Mouse (Mus musculus) urinary bladder, postnatal 25 days (tissue): Measurements from ENCODE around the gene Slc25a45.
A peak's percentile ranks its signal among the peaks of the same experiment; 100 is the strongest.
"Not testable (repeated sequence)": the region's sequence is repeated elsewhere in the genome, so short reads cannot be mapped to it uniquely, and the experiment has no call there.

Experiments
- DNase-seq: peaks from one replicate; pipeline ENCODE4 v3.0.0; 2022; ENCODE audit warnings: low spot score

The Slc25a45 gene

DNA sequence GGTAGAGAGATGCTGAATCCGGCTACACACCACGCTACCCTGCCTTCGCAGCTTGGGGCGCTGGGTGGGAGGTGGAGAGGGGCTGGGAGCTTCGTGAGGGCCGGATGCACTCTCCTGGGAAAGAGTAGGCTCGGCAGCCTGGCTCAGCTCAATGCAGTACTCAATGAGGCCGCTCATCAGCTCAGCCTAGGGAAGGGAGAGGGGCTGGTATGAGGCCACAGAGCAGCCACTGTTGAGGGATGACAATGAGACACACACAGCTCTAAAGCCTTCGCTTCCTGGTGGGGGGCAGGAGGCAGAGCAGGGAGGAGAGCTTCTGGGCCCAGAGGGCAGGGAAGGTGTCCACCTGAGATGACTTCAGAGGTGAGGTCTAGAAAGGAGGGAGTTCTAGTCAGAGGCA, 21.0 kb upstream of the Slc25a45 start:
- no peak for DNase-seq

DNA sequence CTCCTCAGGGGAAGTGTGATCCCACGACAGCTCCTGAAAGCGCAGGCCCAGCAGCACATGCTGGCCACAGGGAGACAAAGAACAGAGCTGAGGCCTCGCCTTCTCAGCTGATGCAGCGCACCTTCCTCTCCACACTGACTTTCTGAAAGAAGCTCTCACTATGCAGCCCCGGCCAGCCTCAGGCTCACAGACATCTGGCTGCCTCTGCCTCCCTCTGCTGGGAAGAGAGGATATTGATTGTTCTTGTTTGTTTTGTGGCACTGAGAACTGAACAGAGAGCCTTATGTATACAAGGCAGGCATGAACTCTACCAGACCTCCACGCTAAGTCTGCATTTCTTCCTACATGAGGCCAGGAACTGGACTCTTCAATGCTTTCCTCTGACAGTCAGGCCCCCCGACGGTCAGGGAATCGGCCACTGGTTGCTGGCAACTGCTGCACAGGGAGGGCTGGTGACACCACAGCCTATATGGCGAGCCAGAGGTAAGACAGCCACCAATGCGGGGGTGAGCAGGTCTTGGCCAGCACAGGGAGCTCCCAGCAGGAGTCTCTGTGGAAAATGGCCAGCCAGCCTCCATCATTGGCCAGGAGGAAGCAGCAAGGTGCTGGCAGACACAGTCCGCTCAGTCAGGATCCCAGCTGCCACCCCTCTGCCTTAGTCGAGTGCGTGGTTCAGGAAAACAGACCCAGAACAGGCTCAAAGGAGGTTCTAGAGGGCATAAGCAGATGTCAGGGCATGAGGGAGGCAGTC, 15.1 kb upstream of the Slc25a45 start:
- DNase-seq, result no peak

DNA sequence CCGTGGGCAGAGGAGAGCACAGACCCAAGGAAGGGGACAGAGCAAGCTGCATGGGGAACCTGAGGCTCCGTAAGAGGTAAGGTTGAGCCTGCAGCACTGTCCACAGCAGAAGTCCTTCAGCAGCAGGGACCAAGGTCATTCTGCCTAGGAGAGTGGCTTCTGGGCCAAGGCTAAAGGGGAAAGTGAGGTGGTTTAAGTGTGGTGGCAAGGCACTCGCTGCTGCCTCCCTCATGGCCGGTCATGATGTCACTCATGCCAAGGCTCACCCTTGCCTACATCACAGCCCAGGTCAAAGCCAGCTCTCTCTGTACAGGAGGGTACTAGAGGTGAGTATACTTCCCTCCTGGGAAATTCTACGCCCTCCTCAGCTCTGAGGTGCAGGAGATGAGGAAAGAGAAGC, 13.8 kb upstream of the Slc25a45 start:
- no peak for DNase-seq

DNA sequence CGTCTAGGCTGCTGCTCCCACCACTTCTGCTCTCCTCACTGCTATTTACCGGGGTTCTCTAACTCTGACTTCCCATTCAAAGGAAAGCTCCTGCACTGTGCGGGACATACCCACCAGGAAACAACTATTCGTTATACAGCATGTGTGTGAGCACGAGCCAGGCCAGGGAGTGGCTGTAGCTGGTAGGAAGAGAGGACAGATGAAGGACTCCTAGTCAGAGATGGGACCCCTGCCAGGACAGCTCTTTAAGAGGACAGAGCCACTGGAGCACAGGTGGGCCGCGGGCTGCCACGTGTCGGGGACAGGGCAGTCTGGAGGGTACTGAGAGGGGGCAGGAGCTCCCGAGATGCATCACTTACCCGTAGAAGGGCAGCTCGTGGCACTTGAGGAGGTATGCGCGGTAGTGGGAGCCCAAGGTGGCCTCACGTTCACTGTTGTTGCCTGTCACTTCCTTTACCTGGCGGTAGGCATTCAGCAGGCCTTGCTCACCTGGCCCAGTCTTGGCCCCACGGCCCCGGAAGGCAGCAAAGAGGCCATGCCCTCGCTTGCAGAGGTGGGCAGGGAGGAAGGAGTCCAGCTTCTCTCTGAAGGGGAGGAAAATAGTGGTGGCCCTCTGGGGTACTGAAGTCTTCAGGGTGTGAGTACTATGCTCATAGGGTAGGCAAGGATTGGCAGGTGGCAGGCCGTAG, 12.8 kb upstream of the Slc25a45 start:
- DNase-seq, result no peak

DNA sequence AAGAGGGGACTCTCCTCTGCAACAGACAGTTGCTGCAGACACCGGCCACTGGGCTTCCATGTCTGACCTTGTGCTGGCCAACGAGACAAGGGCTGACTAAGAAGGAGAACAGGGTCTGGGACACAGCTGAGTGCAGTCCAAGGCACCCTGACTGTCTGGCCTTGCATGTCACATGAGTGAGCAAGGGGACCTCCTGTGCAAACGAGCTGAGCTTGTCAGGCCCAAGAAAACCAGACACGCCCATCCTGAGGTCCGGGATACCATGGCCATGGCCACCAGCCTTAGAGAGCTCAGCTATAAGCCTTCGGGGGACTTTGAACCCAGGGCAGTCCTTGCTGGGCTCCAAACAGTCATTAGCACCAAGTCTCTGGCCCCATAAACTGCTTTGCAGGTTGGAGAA, 9.5 kb upstream of the Slc25a45 start:
- no peak for DNase-seq

DNA sequence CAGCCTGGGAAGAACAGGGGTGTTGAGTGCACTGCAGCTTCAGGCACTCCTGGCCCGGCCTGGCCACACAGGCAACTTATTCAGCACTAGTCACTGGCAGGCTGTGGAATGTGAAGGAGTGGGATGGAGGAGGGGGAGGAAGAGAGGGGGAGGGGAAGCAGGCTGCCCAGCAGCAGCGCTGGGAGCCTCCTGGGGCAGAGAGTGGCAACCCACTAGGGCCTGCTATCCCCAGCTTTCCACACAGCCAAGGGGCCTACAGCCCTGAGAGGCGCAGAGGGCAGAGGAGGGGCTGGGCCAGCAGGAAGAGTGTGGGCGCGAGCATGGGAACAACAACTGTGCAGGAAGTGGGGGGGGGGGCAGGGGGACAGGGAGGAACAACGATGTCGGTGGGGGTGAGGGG, 6.3 kb upstream of the Slc25a45 start:
- no peak for DNase-seq

DNA sequence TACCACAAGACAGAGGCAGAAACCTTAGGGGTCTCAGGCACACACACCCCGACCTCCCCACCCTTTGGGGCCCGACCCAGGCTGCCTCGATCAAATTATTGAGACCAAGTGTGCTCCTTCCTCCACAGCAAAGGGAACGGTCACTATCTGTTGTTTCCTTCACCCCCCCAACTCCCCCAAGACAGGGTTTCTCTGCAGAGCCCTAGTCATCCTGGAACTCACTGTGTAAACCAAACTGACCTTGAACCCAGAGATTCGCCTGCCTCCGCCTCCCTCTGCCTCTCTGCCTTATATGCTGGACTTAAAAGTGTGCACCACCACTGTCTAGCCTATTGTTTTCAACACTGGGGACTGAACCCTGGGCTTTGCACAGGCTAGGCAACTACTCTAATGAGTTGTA, 5.9 kb upstream of the Slc25a45 start:
- no peak for DNase-seq

DNA sequence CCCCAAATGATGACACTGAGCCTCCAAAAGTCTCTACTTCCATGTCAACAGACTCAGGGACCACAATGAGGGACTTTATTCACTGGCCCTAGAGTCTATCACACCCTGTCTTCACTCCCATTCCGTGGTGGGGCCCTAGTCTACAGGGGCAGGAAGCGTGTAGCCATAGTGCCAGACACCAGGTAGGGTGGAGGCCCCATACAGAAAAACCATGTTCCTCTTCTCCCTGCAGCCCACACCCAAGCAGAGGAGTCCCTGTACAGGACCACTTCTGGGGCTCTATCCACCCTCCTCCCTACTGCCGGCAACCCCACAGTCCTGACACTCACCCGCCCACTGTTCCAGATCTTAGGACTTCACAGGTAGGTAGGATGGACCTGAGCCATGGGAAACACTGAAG, 5.1 kb upstream of the Slc25a45 start:
- no peak for DNase-seq

DNA sequence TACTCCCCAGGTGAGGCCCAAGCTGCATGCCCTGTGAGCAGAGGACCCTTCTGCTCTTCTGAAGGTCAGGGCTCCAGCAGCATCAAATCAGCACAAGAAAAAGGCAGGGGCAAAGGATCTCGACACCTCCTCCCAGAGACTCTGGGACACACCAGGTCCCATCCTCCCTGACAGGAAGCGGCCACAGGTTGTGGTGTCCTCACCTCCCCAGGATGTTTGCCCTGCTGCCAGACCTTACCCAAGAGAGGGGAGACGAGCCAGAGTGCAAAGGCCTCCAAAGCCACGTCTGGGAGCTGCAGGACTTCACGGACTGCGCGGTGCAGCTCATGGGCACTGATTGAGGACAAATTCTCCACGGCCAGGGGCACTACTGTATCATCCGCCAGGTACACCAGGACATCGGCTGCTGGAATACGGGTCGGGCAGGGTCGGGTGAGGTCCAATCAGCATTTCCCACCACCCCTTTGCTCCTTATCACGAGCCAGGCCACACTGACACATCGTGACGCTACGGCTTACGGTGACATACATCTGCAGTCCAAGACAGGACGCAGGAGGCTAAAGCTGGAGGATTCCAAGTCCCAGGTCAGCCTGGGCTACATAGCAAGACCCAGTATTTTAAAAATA, 4.6 kb upstream of the Slc25a45 start:
- no peak for DNase-seq

DNA sequence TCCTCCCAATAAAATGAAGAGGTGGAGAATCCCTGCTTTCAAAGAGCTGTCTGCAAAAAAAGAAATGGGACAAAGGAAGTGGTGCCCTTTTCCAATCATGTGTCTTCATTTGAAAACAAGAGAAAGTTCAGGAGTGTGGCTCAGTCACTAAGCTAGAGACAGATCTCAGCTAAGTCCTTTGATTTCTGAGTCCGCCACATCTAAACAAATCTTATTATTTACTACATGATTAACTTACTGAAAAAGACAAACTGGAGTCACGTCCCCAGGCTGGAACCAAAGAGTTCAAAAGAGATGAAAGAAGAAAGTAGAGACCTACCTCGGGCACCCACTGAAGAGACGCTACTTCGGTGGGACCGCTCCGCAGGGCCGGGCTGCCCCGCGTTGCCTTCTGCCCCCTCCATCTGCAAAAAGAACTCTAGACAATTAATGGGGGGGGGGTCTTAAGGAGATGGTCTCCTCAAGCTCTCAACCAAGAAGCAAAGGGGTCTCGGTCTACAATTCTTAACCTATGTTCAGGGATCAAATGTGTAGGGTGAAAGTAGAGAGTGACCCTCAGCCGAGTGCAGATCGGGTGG, 3.1 kb upstream of the Slc25a45 start:
- no peak for DNase-seq

DNA sequence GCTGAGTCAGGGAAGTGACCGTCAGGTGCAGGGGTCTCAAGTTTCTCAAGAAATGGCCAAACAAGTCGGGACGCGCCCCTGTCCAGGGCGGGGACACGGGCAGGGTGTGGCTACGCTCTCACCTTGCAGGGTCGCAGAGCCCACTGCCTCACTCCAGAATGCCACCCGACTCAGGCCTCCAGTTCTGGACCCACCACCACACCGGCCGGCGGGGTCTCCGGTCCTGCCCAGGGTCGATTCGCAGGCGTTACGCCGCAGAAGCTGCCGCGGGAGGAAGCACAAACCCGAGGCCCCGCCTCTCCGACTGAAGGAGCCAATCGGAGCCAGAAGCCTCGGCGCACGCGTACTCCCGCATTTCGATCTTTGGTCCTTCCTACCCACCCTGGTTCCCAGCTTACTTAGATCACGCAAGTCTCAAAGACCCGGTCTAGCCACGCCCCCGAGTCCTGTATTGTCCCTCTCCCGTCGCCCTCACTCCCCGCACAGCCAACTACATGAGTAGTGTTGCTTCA, 2.6 kb upstream of the Slc25a45 start, which contains the start of gene Frmd8:
Gene Frmd8, minus strand, starts transcription at position 306 of the 512 bp plus-strand sequence.
- peak; percentile 91 for DNase-seq

DNA sequence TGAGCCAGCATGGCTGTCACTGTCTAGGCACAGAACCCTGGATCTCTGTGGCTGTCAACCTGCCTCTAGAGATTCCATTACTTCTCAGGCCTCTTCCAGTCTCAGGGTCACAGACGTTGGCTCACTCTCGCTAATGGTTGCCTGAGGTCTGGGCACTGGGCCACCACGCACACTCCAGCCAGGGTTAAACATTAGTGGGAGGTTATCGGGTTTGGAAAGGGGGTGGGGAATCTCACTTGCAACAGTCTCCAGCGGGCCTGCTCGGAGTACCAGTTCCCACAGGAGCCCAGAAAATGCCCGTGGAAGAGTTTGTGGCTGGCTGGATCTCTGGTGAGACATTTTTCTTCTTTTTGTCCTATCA, 734 bp downstream of the Slc25a45 start:
- DNase-seq, result no peak

DNA sequence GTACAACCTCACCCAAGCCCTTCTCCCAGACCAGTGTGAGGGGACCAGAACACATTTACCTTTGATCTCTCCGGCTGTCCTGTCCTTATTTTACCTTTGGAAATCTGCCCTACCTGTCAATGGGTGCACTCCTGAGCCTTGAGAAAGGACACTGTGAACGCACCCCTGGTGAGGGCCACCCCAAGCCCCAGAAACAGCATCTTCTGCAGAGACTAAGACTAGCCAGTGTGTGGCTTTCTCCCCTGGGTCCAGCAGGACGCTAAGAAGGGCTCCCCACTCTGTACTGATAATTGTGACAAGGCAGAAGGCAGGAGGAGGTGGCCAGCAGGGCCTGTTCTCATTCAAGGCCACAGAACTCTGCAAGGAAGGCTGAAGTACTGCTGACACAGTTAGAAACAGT, 1.3 kb downstream of the Slc25a45 start:
- DNase-seq, result no peak

DNA sequence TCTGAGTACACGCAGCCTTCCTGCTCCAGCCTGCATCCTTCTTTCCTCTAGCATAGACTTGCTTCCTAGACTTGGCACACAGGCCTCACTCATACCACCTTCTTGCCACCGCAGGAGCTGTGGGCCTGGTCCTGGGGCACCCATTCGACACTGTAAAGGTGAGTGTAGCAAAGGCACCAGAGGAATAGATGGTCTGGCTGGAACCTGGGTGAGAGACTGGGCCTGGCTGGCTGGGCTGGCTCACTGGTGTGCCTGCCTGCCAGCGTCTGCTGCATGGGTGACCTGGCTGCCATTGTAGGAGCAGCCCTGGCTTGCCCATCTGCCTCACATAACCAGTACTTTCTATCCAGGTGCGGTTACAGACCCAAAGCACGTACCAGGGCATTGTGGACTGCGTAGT, 2.1 kb downstream of the Slc25a45 start:
- DNase-seq, result no peak

DNA sequence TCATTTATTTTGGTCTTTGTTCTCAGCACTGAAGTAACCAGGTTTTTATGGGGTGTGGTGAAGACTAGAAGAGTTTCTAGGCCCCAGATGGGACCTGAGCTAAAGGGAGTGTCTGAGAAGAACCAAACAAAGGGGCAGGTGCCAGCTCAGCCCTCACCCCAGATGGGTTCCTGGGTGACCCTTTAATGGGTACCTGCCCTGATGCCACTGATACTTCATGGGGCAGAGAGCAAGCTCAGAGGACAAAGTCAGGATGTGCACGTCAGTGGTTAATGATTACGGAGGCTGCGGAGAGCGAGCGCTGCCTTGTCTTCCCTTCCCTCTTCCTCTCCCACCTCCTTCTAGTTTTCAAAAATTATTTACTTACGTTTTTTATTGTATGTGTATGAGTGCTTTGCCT, 3.5 kb downstream of the Slc25a45 start:
- no peak for DNase-seq

DNA sequence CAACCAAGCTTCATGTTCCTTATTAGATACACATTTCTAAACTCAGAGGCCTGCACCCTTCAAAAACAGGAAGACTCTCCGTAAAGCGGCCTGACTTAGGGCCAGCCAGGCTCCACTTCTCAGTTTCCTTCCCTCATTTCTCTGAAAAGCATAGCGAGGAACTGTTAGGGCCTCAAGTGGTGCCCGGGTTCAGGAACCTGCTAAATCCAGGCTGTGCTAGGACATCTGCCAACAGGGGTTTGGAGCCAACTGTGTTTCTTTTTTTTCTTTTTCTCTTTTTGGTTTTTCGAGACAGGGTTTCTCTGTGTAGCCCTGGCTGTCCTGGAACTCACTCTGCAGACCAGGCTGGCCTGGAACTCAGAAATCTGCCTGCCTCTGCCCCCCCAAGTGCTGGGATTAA, 4.5 kb downstream of the Slc25a45 start:
- DNase-seq, result not testable (repeated sequence)

DNA sequence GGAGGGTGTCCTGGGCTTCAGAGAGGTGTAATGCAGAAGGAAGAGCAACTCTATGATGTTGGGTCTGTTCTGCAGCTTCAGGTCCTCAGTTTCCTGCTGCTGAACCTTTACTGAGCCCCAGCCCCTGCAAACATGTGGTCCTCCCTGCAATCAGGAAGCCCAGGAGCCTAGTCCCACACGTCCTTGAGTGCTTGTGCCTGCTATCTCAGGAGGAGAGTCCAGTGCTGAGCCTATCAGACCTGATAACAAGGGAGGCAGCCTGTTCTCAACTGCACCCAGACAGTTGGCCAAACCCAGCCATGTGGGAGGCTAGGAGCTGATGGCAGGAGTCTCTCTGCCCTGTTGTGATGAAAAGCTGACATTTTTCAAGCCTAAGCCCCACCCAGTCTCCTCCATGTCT, 6.3 kb downstream of the Slc25a45 start:
- no peak for DNase-seq

DNA sequence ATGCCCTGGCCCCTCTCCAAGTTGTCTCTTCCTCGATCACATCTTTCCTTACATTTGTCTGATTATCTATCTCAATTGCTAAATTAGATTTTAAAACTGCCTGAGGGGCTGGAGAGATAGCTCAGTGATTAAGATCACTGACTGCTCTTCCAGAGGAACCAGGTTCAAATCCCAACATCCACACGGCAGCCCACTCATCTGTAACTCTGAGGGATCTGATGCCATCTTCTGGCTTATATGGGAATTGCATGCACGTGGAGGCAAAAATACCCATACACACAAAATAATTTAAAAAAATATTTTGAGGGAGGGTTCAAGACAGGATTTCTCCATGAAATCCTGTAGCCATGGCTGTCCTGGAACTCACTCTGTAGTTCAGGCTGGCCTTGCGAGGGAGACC, 8.2 kb downstream of the Slc25a45 start:
- no peak for DNase-seq

DNA sequence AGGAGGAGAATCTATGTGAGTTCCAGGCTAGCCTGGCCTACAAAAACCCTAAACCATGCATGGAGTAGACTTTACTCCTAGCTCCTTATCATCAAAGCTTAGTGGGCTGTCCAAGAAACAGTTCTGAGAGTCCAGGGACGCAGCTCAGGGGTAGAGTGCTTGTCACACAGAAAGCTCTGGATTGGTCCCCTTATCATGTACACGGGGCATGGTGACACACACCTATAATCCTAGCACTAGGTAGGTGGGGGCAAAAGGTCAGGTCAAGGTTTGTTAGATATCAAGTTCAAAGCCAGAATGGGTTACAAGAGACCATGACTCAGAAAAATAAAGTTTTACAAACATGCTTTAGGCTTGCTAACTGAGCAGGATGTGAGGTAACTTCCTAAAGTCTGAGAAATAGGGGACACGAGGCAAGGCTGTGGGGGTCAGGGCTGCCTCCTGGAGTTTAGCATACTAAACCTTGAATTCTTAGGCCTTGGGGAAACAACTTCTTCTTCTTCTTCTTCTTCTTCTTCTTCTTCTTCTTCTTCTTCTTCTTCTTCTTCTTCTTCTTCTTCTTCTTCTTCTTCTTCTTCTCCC, 9.7 kb downstream of the Slc25a45 start:
- no peak for DNase-seq

DNA sequence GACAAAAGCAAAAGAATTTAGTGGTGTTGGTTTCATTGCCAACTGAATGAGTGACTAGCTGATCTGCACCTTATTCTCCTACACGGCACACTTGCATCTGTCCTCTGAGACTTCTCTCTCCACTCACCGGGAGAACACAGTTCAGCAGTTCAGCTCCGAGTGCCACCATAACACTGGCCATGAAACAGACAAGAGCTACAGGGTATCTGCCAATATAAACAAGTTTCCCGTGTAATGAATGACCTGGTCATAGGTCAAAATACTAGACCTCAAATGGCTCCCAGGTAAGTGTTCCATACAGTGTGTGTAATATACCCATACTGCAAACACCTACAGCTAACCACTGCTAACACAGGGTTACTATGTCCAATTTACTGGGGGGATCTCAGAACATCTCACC, 11.6 kb downstream of the Slc25a45 start:
- DNase-seq, result no peak

DNA sequence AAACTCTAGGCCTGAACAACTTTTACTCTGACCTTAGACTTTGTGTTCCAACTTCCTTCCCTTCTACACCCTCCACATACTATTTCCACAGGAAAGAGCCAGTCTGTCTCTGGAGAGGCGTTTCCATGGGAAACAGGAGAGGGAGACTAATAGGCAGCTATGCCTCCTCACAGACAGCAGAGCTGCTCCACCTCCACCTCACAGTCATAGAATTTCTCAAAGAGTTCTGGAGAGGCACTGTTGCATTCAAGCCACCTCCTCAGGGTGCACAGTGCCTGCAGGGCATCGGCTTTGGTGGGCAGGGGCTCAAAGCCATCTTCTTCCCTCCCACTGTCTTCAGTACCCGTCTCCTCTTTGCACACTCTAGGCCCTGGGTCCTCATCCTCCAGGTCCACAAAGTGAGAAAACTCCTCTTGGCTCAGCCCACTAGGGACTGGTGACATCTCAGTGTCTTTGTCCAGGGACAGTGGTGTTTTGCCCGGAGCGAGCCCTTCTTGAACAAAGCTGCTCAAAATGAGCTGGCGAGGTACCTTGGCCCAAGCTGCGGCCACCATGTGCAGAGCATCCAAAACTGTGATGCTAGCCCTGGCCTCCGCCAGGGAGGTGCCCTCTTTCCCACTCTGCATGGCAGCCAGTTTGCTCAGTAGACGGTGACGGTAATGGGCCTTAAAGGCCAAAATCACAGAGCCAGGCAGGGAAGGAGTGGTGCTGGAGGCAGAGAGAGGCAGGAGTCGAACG, 14.1 kb downstream of the Slc25a45 start:
- DNase-seq, result no peak

DNA sequence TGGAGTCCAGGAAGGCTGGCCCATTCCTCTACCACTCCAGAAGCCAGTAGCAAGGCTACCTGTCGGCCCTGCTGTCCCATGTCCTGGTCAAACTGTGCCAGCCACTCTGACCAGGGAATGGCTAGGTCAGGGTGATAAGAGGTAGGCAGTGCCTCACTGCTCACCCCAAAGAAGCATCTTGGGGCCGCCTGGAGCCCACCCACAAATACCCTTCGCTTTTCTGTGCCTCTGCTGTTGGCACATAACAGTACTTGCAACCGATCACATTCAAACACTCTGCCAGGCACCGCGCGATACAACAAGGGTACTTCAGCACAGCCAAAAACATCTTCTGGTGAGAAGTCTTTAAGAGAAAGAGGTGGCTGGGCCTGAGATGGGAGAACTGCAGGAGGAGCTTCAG, 14.7 kb downstream of the Slc25a45 start:
- DNase-seq, result no peak
